Mouse (Mus musculus): ENCODE results near the gene Nom1.

- TF ChIP-seq EP300 (IDR thresholded peaks at IDR 0.05; ENCODE audit: insufficient read depth, low read depth, low read length) (no peak), CTCF (IDR thresholded peaks at IDR 0.05; ENCODE audit: low read depth, low read length) (no peak), POLR2A (IDR thresholded peaks at IDR 0.05; ENCODE audit: insufficient read depth, low read length) (no peak)
Measured at GRCm38 (mm10) chr5:29475041-29475440, 40.6 kb downstream of the Nom1 start.

Measured in ES-Bruce4 (cell line).